Mouse (Mus musculus) heart, postnatal 4 days (tissue): ENCODE measurements at regions not wholly inside any gene's neighbourhood (a gene's known extent, or its start where the extent isn't known, plus 50 kb on each side); places are given as distances from the start of the nearest gene placed in this dataset.
"Not testable (repeated sequence)": the region's sequence is repeated elsewhere in the genome, so short reads cannot be mapped to it uniquely, and the experiment has no call there.

ENCODE experiments used
- DNase-seq: peaks from one replicate; pipeline ENCODE4 v3.0.0; 2021

DNA sequence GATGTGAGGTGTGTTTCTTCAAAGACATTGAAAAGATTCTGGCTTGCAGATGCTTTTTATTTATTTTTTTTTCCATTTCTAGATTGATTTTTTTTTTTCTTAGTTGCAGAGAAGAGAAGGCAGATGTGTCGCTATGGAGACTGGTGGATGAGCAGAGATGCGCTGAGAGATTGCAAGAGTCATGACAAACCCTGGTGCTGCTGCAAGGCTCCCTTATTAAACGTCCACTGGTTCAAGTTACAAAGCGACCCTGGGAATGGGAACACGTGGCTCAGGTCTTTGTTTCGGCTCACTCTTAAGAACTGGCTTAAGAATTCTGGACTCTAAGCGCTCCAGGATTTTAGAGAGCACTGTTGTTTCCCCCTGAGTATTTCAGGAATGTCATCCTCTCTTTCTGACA lies 403.1 kb downstream of the Med10 start:
- no peak for DNase-seq

DNA sequence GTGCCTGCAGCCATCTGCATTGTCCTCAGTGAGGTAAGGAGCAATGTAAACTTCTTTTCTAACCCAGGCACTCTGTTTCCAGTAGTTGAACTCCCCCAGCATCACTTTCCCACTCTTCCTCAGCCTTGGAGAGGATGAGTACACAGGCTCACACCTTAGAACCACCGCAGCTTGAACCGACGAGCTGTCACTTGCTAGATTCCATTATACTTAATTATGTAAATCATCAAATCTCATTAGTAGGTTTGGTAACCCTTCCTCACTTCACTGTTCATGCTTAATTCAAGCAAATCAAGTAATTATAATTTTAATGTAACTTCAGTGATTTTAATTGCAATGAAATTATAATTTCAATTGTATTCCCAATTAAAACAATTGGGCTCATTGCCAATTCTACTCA lies 408.0 kb downstream of the Med10 start:
- DNase-seq = no peak

DNA sequence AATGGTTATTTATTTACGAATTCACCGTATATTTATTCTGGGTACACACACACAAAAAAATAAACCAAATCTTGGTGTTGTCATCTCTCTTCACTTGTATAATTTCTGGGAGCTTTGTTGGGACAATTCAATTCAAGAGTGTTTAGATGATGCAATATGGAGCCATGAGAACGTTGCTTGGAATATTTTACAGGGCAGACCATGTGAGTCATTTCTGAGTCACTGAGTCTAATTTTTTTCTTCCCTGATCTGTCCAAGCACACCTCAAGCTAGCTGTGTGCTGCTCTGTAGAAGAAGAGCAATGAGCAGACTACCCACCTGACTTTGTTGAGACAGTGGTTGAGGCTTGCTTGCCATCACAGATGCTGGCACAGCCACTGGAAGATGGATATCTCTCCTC lies 410.8 kb downstream of the Med10 start:
- no peak for DNase-seq

DNA sequence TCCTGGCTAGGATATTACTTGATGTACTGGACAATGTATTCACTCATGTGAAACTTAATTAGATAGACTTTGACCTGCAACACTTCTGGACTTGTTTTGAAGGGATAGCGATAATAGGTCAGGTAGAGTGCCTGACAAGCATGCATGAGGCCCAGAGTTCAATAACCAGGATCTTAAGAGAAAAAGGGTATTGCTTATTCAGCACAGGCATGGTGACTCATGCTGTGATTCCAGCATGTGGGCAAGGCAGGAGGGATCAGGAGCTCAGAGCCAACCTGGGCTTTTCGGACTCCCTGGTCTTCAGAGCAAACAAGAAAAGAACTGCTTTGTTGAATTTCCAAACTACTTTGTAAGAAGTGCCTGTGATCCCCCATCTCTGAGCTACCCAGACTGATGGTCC lies 411.4 kb downstream of the Med10 start:
- DNase-seq = no peak

DNA sequence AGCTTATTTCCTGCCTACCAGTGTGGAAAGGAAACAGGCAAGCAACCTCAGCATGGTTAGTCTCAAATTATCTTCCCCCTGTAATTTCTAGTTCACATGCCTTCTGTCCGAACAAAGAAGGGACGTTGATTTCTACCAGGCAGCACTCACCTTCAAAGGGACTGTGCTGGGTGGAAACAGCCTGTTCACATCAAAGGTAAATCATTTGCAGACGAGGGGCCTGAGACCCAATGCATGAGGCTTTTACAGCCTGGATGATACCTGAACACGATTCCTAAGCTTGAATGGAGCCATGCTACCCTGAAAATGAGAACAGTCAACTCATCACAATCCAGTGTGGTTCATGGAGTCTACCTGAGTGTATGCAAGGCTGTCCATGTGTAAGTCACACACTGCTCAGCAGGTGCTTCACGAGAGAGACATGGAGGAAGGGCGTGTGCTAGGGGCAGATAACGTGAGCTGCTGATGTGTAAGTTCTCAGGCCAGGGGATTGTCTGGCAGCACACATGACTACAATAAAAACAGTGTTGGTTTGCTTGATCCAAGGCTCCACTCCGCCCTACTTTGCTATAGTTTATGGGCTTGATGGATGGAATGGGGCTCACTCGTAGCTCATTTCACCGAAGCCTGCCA lies 411.9 kb downstream of the Med10 start:
- DNase-seq = no peak

DNA sequence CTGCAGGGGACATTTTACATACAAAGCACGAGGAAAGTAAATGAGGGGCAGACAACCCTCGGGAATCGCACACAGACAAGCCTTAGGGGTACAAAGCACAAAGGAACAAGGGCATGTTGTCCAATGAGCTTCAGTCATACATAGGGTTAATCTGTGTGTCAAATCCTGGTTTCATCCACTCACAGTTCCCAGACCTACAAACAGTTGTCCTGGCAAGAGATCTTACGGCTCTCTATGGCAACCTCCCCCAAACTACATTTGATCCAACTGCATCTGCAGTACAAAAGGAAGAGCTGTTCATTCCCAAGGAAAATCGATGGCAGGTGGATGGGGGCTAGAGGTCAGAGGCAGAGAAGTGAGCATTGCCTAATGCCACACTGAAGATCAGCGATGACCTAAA lies 413.9 kb downstream of the Med10 start:
- no peak for DNase-seq

DNA sequence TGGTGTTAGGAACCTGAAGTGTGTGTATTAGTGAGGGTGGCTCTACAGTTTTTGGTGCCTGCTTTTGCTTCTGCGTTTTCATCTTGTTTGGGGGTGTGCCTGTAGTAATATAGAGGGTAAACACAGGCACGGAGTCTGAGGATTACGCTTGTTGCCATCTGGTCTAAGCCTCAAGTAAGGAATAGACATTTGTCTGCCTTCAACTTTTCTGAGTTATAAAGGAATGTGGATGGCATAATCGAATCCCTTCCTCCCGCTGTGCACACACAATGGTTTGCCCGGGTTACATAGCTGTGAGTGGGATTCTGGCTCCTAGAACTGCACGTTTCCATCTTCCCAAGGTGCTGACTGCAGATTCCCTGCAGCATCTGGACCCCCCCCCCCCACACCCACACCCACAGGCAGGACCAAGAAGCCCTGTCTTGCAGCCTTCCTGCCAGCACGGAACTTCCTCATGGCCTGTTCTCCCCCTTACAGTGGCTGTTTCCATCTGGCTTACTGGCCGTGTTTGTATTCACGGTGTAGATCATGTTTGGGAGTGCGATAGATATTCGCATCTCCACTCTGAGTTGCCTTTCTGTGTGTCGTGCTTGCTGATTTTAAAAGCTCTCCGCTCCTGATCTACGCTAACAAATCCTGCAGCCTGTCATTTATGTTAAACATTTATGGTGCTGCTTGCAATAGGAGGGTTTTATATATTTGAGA lies 415.4 kb downstream of the Med10 start:
- no peak for DNase-seq

DNA sequence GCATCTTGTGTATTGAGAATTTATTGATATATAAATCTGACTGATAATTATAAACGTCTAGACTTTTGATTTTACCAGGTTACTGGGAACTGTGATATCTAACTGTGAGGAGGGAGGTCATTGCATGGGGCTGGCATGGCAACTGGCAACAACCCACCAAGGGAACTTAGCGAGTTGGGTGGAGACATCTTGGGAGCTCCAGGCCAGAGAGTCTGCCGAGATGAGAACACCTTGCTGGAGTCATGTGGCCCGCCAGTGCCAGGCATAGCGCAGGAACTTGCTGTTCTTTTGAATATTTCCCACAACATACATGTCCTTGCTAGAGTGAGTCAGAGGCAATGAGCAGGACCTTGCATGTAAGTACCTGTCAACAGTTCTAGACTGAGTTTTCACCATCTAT lies 413.9 kb downstream of the Ice1 start:
- DNase-seq = no peak

DNA sequence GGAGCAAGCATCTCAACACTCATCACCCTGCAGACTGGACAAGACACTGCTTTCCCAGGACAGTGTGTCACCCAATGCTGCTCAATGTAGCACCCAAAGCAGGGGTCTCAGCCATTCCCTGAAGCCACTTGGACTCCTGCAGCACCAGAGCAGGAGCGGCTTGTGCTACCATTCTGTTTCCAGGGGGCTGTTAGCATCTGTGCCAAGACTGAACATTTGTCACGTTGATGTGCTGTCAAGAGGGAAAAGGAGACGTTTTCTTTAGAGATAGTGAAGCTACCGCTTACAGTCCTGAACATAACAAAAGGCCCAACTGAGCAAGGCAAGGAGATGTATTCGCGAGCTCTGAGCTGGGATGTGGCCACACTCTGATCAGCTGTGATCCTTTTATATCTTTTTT lies 410.3 kb downstream of the Ice1 start:
- DNase-seq = no peak

DNA sequence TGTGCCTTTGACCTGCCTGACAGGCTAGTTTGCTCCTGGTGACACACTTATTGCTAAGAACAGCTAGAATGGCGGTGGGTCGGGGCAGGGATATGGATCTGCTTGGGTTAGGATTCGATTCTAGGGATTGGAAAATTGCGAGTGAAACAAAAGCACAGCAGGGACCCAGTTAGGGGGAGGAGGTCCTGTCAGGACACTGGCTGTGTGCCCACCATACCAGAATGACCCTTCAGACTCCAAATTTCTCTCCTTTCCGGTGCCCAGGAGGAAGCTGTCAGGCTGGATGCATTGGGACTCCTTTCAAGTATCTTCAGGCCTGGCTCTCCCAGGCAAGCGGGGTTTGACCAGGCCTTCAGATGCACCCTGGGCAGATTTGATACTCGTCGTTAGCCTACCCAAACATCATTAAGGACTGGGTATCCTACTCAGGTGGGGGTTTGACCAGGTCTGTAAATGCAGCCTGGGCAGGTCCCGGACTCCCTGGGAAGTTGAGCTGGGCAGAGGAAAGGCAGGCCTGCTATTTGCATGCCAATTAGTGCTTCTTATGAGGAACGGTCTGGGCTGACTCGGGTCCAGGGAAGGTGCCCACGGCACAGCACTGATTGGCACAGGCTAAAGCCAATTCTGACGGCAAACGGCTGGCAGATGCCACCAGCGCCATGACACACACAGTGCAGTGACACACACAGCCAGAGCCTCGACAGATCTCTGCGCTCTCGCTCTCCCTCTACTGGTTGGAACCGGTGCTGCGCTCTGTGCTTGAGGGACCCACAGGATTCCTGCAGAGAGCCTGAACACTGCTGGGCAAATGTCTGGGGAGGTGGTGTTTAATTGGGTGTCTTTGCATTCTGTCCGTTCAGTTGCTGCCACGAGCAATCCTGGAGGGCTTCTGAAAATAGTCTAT lies 403.3 kb downstream of the Ice1 start:
- peak; percentile 82 for DNase-seq

DNA sequence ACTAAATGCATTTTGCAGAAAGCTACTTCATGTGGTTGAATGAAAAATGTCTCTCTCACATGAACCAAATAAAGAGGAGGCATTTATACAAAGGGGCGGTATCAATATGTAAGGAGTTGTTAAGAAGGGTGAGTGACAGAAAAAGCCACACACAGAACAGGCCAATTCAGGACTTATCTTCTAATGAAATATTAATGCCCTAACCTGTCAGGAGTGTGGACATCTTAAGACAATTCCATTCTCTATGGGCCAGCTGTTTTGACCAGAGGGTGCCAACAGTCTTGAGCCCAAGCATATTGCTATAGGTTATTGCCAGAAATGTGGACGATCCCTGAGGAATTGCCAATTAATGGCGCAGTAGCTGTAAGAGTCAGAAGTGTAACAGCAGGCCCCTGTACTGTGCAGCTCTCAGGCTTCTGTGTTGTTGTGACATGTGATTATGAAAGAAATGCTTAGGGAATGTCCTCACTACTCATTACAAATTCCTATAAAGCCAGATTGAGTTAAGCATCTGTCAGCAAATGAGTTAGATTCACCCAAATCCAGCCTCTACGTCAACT lies 393.8 kb downstream of the Ice1 start:
- DNase-seq = no peak

DNA sequence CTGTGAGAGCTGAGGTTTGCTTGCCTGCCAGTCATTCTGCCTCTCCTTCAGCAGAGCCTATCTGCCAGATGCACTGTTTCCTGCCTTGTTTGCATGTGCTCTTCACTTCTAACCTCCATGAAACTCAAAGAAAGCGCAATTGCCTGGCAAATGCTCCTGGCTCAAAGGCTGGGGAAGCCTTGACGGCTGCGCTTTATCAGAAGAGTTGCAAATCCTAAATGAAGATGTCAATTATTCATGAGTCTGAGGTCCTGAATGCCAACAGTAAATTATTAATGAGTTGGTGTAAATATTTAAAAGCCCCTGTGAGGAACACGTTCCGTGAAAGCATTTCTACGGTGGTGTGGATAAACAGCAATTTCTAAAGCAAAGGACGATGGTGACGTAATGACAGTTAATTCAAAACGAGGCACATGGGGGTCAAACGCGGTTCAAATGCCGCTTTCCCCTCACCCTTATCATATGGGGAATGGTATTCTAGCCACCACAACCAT lies 377.4 kb downstream of the Ice1 start:
- no peak for DNase-seq

DNA sequence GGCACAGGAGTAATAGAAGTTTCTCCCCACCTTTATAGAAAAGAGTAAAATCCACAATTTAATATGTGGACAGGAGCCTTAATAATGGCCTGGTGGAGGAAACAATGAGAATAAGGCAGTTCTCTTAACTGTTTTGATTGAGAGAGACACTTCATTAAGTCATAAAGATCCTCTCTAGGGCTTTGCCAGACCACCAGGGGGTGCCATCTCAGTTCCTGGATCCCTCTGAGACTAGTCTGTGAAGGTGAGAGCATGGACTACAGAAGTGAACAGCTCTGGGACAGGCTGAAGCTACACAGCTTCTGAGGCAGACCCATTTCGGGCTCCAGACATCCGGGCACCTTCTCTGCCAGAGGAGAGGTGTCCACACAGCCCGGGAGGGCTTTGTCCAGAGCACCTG lies 373.8 kb downstream of the Ice1 start:
- DNase-seq = peak; percentile 13

DNA sequence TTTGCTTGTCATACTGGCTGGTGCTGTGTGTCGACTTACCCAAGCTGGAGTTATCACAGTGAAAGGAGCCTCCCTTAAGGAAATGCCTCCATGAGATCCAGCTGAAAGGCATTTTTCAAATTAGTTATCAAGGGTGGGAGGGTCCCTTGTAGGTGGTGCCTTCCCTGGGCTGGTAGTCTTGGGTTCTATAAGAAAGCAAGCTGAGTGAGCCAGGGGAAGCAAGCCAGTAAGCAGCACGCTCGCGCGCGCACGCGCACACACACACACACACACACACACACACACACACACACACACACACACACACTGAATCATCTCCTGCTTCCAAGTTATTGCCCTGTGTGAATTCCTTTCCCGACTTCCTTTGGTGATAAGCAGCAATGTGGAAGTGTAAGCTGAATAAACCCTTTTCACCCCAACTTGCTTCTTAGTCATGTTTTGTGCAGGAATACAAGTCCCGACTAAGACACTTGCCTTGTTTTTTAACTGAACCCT lies 360.5 kb downstream of the Ice1 start:
- not testable (repeated sequence) for DNase-seq

DNA sequence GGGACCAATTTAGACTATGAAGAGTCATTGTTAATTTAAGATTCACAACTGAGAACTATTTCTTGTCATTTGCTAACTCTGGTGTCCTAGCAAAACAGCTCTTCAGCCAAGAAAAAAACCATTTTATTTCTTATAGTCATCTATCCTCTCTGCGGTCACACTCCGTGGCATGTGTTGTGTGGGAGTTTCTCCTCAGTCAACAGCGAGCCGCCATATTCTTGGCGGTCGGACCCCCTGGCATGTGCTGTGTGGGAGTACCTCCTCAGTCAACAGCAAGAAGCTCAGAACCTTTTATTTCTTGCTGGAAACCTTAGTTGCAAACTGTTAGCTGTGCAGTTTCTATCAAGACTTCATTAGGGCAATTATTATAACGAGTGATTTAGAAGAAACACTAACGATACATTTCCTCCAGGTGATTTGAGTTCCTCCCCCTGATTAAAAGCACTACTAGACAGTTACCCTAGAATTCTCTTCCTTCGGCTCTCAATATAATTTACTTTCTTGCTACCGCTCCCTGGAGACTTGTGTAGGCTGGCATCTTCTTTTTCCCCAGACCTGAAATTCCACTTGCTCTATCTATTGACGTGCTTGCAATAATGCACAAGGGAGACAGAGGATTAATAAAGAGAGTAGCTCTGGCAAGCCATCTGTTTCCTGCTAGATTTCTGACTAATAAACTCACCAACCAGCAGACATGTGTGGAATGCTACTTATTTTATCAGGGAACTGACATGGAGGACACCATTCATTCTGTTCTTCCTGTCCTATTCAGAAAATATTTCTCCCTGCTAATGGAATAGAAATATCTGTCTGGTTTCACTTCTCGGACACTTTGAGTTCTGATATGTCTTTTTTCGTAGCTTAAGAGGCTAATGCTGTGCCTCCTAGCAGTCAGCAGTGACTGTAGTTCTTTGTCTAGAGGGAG lies 359.5 kb downstream of the Ice1 start:
- DNase-seq = no peak

DNA sequence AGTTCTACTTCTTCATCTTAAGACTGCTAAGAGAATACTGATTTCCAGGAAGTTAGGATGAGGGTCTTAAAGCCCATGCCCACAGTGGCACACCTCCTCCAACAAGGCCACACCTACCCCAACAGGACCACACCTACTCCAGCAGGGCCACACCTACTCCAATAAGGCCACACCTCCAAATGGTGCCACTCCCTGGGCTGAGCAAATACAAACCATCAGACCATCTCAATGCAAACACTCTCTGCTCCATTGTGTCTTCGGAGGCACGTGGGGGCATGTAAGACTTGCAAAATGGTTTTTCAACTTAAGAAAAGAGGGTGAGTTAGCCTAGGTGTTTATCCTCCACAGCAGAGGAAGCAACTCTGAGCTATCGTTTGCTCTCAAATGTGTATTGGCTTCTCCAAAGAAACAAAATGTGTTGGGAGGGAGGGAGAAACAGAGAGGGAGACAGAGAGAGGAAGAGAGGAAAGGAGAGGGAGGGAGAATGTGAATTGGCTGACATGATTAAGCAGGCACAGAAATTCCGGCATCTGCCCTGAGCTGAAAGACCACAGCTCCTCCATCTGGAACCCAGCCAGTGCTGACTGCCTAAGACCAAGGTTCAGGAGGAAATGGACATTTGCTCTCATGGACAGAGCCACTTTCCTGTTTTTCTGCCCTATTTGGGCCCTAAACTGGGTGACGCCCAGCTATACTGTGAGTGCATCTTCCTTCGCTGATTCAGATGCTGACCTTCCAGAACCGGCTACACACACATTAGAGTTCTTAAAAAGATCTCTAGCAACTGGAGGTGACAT lies 356.2 kb downstream of the Ice1 start:
- peak; percentile 45 for DNase-seq

DNA sequence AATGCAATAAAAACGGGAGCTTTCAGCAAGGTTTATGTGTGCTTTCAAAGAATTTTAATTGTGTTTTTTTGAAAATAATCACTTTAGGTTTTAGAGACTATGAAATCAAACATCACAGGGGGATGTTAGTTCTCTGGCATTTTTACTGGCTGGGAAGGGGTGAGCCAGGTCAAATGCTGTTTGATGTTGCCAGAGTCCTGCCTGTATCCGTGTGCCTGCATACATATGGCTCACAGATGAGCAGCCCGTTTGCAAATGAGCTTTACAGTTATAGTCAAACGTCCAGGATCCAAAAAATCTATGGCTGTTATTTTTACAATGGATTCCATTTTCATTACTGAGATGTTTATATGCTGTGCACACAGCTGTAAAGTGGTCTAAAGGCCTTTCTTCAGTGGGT lies 354.7 kb downstream of the Ice1 start:
- no peak for DNase-seq

DNA sequence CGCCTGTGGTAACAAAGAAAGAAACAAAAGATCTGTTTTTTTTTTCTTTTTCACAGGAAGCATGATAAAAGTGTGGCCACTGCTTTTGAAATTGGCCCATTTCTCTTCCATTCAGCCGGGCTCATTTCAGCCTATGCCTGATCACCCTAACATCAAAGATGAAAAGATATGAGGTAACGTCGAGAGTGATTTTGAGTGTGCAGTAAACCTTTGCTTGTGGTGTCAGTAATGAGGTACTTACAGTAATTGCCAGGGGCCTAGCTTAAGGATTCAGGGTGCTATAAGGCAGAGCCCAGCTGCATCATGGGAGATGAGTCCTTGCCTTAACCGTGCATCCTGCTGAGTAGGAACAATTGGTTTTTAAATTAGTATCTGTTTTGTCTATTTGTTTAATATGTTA lies 354.2 kb downstream of the Ice1 start:
- DNase-seq = no peak

DNA sequence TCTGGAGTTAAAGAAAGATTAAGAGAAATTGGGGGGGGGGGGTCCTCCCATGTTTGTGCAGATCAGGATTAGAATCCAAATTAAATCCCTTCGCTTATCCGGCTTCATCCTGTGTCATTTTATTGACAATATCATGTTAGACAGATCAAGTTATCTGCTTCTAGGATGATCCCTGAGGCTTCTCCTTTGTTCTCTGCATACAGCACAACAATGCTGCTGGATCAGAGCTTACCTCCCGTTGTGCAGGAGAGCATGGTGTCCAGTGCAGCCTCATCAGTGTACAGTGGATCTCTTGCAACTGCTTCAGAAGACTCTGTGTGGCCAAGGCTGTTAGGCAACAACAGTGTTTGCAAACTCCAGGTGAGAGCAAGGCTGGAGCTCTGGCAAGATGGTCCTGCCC lies 344.7 kb downstream of the Ice1 start:
- no peak for DNase-seq

DNA sequence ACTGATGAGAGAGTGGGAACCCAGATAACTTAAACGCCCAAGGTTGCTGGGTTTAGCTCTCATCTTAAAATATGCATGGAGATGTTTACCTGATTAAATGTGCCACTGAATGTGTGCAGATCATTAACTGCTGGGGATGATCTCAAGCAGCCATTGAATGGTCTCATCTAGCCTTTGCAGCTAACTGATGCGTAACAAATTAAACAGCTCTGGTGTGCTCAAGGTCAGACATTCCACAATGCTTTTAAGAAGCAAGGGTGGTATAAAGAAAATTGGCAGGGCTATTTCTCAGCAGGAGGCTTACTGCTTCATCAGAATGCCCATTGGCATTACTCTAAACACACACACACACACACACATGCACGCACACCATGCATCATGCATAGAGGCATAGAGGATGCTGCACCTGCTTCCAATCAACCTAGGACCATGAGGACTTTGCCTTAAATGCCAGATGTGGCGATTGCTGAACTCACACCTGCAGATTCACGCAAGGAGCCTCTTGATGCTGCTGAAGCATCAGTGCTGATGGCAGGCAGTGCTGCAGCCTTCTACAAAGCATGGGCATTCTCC lies 333.4 kb downstream of the Ice1 start:
- DNase-seq = no peak

DNA sequence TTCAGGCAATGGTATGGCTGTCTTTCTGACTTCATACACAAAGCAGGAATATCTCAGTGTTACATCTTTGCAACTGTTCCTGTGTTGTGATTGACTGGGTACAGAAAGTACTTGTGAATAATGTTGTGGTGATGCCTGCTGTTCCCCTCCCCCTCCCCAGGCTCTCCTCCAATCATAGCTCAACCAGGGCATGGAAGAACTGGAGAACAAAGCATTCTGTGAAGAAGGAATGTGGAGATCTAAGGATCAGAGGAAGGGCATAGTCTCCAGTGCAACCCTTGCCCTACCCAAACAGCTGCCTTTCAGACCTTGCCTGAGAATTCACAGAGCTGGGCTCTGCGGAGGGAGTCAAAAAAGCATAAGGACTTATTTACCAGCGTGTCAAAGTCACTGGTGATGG lies 326.9 kb downstream of the Ice1 start:
- DNase-seq = no peak
